In genomic region chr15:78313659-78314058, GRCm38 (mm10) we compare ENCODE assay signal across 1 mouse cellular context. TPM values are rescaled to one million over a fixed set of nuclear protein-coding genes. Genes with fewer than 3 reads are reported as not detected.
"Had no signal": no experiment of that assay in that cellular context is flagged by ENCODE, and none has a peak within 500 bp of the region (broad histone marks: within the 10 kb centered on the region; RNA-seq: fewer than 3 reads in every experiment).

No protein-coding gene starts in this region.

RNA-seq across cellular contexts. Expression of gene Csf2rb2, which starts 8.1 kb away (rescaled TPM):
- polyA plus RNA-seq: forebrain, embryonic 14.5 days had no signal
